Mouse (Mus musculus) monocyte, adult 5-6 weeks (primary cell): ENCODE results near the gene Hadh. TPM values are rescaled to one million over a fixed set of nuclear protein-coding genes. Genes with fewer than 3 reads are reported as not detected.

Experiments used
- ATAC-seq: fragments of 153-309, 156-312 bp; replicated peaks from 2 replicates; pipeline ENCODE4 v1.8.0; 2017; ENCODE audit warnings: mild to moderate bottlenecking; ENCODE audit not compliant: low TSS enrichment, insufficient number of reproducible peaks, severe bottlenecking, poor library complexity, low FRiP score
- total RNA-seq: library from RNA; stranded (forward); fragments of 200-1000, 200-491, 200-594 nt; gene quantifications from 3 replicates; pipeline ENCODE4 v1.2.3, GENCODE M21; 2017

Hadh gene
- total RNA-seq, 1 experiment from 2014 or later: 12.7 TPM

DNA sequence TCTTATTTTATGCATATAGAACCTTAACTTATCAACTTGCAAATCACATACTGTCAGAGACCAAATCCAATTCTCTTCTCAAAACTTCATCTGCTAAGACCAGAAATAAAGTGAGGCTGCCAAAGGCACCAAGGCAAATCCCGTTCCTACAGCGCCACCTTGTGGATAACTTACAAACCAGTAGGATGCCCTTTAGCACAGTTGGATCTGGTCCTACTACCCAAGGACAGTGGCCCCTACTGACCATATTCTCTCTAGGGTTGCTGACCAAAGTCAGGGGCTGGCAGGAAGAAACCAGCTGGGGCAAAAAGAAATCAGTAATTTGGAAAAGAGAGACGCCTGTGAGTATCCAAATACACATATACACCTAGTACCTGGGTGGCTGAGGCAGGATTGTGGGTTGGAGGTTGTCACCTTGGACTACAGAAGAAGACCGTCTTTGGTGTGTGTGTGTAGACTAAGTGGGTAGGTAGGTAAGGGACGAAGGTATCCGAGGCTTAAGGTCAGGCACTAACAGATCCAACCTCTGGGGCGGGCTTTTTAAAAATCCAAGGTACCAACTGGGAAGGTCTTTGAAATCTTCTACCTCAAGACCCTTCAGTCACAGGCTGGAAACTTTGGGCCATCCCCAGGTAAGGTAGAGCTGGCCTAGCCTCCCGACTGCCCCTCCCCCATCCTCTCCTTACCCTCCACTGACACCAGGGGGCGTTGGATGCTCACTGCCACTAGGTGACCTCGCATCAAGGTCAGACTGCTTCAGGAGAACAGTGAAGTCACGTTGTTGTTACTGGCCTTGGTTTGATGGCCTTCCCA lies 25.9 kb downstream of the Hadh start:
- no peak for ATAC-seq

DNA sequence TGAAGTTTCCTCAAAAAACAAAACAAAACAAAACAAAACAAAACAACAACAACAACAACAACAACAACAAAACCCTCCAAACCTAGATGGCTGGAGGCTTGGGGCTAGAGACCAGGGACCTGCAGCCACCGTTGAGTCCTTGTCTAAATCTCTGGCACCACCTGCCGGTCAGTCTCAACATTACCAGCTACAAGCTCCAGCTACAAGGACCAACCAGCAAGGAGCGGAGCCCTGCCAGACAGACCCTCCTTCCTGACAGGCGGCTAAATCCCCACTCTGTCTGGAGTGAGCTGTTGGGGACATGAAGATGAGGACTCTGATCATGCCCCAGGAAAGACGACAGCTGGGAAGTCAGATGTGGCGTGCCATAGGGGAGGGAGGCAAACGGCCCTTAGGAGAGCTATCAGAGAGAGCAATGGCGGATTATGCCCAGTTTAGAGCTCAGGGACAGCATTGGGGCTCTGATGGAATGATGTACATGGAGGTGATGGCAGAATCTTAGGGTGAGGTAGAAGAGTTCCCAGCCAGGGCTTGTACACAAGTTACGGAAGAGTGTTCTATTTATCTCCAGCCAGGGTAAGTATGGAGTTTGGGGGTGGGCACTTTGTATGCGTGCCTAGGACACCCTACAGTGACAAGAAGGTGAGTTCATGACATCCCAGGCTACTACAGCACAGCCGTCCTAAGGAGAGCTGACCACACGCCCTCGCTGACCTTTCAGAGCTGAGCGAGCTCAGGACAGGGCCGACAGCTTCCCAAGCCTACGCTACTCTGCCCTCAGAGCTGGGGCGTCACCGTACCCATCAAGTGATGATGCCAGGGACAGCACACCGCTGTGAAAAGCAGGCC lies 33.9 kb downstream of the Hadh start:
- peak; percentile 67 for ATAC-seq

DNA sequence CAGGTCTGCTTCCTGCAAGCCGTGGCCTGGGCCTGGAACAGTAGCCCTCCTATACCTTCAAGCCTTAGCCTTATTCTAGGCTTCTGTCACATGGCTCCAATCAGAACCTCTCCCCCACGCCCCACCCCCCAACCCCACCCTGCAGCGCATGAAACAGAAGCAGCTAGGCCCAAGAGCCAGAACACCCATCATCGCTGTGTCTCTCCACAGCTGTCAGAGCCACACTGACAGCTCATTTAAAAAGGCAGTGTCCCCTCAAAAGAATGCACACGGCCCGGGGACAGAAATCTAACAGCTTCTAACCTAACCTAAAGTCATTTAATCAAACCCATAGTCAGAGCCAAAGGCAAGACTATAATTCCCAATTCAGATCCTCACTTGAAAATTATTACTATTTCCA lies 34.8 kb downstream of the Hadh start:
- no peak for ATAC-seq

DNA sequence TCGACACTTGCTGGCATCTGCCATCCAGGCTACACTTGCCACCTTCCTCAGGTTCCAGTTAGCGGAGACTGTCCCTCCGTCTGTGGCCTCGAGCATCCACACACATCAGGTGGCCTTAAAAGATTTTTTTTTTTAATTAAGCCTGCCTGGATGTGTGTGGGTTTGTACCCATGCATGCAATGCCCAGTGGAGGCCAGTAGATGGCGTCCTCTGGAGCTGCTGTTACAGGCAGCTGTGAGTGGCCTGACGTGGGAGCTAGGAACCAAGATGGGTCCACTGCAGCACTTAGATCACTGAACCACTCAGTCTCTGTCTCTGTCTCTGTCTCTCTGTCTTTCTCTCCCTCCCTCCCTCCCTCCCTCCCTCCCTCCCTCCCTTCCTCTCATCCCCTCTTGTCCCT lies 43.8 kb downstream of the Hadh start:
- no peak for ATAC-seq

DNA sequence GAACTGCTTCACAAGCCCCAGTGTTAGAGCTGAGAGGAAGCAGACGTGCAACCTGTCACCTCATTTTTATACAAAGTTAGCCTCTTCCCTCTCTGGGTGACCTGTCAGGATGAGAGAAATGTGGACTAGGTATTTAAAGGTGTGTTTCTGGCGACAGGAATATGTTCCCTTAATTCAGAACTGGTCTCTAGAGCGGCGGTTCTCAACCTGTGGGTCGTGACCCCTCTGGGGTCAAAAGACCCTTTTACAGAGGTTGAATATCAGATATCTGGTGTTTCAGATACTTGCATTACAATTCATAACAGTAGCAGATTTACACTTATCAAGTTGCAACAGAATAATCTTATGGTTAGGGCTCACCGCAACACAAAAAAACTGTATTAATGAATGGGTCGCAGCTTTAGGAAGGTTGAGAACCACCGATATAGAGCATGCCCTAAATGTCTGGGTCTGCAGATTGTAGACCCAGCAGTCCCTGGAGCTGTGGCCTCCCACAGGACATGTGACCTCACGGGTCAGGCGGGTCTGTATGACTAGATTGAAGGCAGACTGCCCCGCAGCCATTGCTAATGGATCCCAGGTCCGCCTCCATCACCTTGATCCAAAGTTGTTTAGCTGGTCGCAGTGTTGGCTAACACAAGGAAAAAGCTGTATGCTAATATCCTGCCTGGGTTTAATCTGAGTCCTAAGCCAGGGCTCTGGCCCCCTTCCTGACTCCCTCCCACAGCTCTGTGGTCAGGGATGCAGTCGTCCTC lies 53.1 kb downstream of the Hadh start:
- no peak for ATAC-seq

DNA sequence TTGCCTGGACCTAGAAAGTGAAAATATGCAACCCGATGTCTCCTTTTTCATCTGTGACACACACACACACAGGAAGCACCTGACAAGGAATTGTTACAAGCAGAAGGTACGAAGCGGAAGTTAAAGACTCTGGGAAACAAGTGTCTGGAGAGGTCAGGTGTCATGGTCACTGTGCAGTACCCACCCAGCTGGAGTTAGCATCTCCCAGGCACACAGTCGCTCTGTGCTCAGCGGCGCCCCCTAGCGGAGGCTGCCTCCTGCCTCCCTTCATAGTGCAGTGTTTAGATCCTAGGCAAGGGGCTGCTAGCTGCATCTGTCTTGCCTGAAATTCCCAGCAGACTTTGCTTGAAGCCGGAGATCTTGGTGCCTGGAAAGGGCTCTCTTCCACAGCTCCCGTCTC lies 57.1 kb downstream of the Hadh start:
- ATAC-seq: no peak

DNA sequence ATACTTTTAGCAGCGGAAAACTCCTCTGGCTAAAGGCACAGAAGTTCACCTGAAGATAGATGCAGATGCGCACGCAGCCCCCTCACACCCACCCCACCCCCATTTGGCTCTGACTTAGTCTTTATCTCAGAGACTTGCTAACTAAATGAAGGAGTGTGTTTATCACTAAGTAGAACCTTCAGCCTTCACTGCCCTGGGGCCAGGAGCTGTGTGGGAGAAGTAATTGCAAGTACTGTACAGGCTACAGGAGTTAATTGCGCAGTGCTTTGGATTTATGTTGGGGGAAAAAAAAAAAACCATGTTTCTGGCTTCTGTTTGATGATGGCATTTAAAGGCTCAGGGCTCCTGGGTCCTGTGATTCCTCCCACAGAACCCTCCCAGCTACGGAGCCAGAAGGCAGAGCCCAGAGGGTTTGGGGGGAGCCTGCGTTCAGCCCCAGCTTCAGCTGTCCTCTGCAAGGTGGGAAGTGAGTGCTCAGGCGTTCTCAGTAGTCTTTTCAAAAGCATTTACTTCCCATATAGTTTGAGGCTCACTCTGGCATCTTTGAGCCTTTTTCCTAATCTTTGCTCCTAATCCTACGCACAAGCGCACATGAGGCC lies 57.7 kb downstream of the Hadh start:
- ATAC-seq: no peak

DNA sequence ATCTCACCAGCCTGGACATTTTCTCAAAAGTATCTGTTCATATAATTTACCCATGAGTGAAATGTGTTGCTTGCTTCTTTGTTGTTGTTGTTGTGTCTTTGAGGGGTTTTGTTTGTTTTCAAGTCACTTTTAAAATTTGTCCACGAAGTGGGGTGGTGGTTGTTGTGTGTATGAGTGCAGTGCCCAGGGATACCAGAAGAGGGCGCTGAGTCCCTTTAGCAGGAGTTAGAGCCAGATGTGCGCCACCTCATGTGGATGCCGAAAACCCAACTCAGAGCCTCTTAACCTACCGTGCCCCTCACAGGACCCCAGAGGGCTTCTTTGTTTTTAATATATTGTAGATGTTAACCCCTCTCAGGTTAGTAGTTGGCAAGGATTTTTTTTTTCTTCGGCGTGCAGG lies 59.7 kb downstream of the Hadh start:
- ATAC-seq: no peak

DNA sequence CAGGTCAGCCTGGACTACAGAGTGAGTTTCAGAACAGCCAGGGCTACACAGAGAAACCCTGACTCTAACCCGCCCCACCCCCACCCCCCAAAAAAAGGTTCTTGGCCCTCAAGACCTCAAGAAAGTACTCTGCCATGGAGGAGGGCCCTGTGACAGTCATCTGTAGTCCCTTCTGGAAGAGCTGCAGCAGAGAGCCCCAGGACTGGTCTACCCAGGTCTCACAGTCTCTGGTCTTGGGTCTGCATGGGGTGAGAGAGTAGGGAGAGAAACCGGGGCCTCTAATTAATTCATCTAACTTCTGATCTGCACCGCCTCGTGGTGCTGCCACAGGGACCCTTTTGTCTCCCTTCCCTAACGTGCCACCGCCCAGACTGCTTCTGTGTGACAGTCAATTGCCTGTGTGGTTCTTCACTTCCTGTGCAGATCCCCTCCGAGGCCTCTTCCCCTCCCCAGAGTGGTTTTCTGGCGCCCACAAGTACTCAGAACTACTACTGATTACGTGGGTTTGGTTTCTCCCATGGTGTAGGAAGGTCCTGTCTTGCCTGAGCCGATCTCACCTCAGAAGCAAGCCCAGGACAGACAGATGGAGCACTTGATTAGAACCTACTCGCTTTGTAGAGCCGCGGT lies 63.5 kb downstream of the Hadh start:
- peak; percentile 74 for ATAC-seq

DNA sequence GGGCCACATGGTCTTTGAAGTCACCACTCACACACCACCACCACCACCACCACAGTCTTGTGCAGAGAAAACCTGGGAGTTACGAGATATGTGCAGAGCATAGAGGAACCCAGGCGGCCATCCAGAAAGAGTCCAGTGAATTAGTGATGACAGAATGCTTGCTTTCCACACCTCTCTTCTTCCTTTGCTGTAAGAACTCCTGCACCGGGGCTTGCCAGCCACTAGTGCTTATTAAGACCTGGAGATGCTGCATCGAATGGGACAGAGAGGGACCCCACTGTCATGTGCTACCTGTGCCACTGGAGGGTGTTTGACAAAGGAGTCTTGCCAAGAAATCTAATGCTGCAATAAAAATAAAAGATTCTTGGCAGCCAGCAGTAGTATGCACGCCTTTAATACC lies 64.1 kb downstream of the Hadh start:
- ATAC-seq: no peak

DNA sequence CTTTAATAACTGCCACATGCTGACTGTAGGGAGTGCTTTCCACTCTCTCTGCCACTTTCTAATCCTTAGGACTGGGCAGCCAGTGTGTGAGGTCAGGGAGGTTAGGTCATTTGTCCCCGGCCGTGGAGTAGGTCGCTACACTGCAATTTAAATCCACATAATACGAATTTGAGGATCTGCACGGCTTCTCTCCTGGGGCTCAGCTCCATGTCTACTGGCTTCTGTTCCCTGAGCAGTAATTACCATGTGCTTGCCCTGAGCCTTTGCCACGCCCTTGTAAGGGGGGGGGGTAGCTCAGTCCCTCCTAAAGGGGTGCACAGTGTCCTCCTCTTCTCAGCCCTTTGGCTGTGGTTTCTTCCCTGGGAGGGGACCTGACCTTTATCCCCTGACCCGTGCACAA lies 69.6 kb downstream of the Hadh start:
- ATAC-seq: no peak

DNA sequence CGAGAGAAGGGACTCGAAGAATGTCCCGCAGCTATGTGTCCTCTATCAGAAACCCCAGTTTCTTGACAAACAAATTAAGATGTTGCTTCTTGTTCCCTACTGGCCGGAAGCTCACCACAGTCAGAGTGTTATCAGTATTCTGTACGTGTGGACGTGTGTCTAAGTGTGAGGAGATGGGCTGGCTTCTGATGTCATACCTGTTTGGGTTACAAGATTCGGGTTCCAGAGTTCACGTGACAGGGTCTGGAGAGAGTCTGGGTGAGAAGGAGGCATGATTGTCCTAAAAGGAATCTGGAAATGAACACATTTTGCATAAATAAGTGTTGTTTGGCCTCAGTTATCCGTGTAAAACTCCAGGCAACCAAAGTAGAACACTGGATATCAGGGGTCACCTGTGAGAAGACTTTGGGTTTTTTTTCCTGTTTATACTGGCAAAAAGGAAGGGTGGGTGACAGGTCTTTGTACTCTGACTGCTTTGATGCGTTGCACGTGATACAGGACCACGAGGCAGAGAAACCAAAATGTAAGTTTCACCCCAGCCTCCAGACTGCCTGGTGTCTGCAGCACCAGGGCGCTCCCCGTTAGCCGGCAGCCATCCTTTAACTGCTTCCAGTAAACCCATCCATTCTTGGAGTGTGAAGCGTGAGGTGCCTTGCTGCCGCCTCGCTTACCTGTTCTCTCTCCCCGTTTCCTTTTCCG lies 72.2 kb downstream of the Hadh start:
- no peak for ATAC-seq

DNA sequence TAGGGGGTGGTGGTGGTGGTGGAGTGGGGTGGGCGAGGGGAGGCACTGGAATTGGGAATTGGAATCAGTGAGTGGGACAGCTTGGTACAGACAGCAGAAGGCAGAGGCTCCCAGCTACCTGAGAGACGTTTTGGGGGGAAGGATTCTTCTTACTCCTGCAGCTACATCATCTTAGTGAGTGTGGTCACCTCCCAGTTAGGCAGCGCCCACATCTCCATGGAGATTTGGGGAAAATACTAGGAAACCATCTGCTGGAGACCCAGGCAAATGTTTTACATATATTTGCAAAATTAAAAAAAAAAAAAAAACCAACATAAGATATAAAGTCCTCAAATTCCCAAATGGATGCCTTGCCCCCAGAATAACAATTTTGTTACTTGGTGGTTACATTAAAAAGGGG lies 72.9 kb downstream of the Hadh start:
- no peak for ATAC-seq

DNA sequence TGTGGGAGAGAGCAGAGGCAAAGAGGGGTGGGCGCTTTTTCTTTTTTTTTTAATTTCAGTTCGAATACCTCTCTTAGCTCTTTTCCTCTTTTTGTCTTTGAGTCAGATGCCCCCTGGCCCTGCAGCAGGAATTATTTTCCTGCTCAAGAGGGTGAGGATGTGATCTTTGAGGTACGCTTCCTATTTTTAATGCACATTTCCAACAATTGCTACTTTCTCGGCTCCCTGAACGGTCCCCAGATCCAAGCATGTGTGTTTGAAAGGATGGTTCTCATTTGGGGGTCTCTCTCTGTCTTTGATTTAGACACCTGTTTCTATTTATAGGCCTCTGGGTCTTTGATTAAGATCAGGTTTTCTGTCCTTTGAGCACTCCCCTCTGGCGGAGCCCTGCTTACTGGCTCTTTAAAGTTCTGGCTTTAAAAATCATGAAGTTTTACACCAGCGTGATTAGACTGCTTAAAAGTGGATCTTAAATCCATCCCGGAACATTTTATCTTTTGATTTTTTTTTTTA lies 75.3 kb downstream of the Hadh start:
- no peak for ATAC-seq

DNA sequence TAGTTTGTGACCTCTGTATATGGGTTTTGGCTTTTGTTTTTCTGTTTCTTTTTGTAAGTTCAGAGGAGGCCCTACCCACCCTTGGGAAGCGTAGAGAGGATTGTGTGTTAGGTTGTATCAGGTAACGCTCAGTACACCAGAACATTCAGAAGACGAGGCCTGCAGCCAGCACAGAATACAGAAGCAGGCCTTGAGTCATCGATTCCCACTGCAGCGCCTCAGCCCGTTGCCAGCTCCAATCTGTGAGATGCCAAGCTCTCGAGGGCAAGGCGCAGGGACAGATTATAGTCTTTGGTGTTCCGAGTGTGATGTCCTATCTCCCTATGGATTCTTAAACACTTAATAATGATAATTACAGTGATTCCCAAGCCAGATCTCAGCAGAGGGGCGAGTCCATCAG lies 75.9 kb downstream of the Hadh start:
- ATAC-seq: no peak

DNA sequence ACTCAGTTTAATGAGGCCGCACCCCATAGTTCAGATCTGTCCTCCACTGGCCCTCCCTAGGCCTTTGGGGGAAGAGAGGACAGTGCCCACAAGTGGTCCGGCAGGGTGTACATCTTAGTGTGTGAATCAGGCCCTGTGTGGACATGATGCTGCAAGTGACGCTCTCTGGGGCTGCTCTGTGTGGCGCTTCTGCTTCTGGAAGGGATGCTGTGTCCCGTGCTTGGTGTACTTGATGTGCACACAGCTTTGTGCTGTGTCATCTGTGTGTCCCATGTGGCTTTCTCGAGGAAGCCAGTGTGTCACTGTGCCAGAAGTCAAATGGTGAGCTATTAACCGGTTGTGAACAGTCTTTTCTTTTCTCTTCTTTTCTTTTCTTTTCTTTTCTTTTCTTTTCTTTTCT lies 80.4 kb downstream of the Hadh start:
- no peak for ATAC-seq

DNA sequence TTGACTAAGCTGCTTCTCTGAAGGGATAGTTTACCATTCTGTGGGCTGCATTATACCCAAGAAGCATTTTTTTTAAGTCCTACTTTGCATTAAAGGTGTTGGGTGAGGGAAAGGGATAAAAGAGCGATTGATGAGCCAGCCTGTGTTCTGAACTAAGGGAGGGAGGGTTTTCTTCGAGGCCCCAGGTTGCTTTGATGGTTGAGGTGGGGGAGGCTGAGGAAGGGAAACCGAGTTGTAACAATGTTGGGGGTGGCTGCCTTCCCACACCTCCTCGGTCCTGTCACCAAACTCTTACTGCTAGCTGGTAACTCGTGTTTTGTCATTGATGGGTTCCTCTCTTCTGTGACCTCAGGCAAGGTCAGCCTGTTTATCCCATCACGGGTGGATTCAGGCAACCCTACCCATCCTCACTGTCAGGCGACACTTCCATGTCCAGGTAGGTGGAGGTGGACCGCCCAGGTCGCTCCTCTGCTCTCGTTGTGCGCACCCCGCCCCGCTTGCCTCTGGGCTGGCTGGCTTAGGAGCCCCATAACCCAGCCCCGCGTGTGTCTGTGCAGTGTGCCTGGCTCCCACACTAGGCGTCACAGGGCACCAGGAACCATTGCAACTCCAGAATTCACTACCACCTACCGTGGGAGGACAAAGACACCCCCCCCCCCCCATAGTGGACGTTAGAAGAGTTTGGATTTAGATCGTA lies 81.1 kb downstream of the Hadh start:
- ATAC-seq: no peak
